In genomic region chr3:103386292-103387031, GRCm38 (mm10) we compare ENCODE assay signal across 9 mouse cellular contexts.
DNase-seq lines count a peak whose midpoint lies in the region; ATAC-seq and TF ChIP-seq lines count a peak whose summit lies in the region.
"Had no signal": no experiment of that assay in that cellular context is flagged by ENCODE, and none has a peak within 500 bp of the region (broad histone marks: within the 10 kb centered on the region; RNA-seq: fewer than 3 reads in every experiment).

No protein-coding gene starts in this region.

- no peak overlapping the region for H3K4me2 ChIP-seq in midbrain, postnatal 0 days (ENCODE audit: low read depth, low read length, poor library complexity, severe bottlenecking)
- H3K4me2 ChIP-seq in midbrain, embryonic 15.5 days: no peak overlapping the region
- no peak overlapping the region for H3K4me2 ChIP-seq in forebrain, embryonic 14.5 days (ENCODE audit: low read length)

- H3K9me3 ChIP-seq in midbrain, postnatal 0 days (ENCODE audit: low read length): no peaks in the 10 kb centered on the region
- no peaks in the 10 kb centered on the region for H3K9me3 ChIP-seq in midbrain, embryonic 15.5 days
- H3K9me3 ChIP-seq in forebrain, embryonic 14.5 days (replicated peaks; ENCODE audit: control insufficient read depth, low read length): no peaks in the 10 kb centered on the region

- no peaks in the 10 kb centered on the region for H3K4me1 ChIP-seq in midbrain, postnatal 0 days (ENCODE audit: insufficient read depth, low read length)
- H3K4me1 ChIP-seq in midbrain, embryonic 15.5 days: no peaks in the 10 kb centered on the region
- no peaks in the 10 kb centered on the region for H3K4me1 ChIP-seq in forebrain, embryonic 14.5 days (ENCODE audit: control insufficient read depth, insufficient read depth, low read length)

- DNase-seq in midbrain, postnatal 0 days (ENCODE audit: low spot score): no peak
- DNase-seq in ZHBTc4 (ENCODE audit: low read depth, low spot score): peak; percentile 95
- peak; percentile 37 to 61 for DNase-seq in lung, postnatal 4 days
- DNase-seq in adipocyte (ENCODE audit: low spot score): no peak
- DNase-seq in urinary bladder, postnatal 4 days (ENCODE audit: low spot score in 2 of 2): no peak
- DNase-seq in forebrain, embryonic 14.5 days (ENCODE audit: low spot score): no peak
- DNase-seq: heart, postnatal 14 days had no signal

- H3K27ac ChIP-seq in midbrain, postnatal 0 days (ENCODE audit: low read depth, low read length): no peak overlapping the region
- H3K27ac ChIP-seq in midbrain, embryonic 15.5 days: no peak overlapping the region
- no peak overlapping the region for H3K27ac ChIP-seq in forebrain, embryonic 14.5 days (ENCODE audit: low read depth, low read length)

- no peaks in the 10 kb centered on the region for H3K36me3 ChIP-seq in midbrain, postnatal 0 days (ENCODE audit: insufficient read depth, low read length)
- no peaks in the 10 kb centered on the region for H3K36me3 ChIP-seq in midbrain, embryonic 15.5 days (replicated peaks)
- no peaks in the 10 kb centered on the region for H3K36me3 ChIP-seq in forebrain, embryonic 14.5 days (ENCODE audit: control insufficient read depth, insufficient read depth, low read length)

- 94% methylated on average over 16 of the region's 16 CpGs for WGBS in midbrain, postnatal 0 days
- 93% methylated on average over 16 of the region's 16 CpGs for WGBS in midbrain, embryonic 15.5 days
- WGBS in forebrain, embryonic 14.5 days: 91% methylated on average over 16 of the region's 16 CpGs

- ATAC-seq in midbrain, postnatal 0 days (ENCODE audit: low FRiP score): no peak
- ATAC-seq in midbrain, embryonic 15.5 days (replicated peaks): no peak
- no peak for ATAC-seq in forebrain, embryonic 14.5 days

- no peak overlapping the region for H3K4me3 ChIP-seq in midbrain, postnatal 0 days (ENCODE audit: low read depth, low read length)
- H3K4me3 ChIP-seq in midbrain, embryonic 15.5 days: no peak overlapping the region
- no peak overlapping the region for H3K4me3 ChIP-seq in forebrain, embryonic 14.5 days (ENCODE audit: low read depth, low read length)
- H3K4me3 ChIP-seq: erythroblast, embryonic 14.5 days had no signal

- H3K27me3 ChIP-seq in midbrain, postnatal 0 days (ENCODE audit: insufficient read depth, low read length): no peaks in the 10 kb centered on the region
- H3K27me3 ChIP-seq in midbrain, embryonic 15.5 days (replicated peaks): no peaks in the 10 kb centered on the region
- H3K27me3 ChIP-seq in forebrain, embryonic 14.5 days (replicated peaks; ENCODE audit: control insufficient read depth, insufficient read depth, low read length): no peaks in the 10 kb centered on the region

- TF ChIP-seq CTCF in midbrain, postnatal 0 days (IDR thresholded peaks at IDR 0.05): peak; percentile 38; the same call in 1 of the 2 replicates

- H3K9ac ChIP-seq in midbrain, postnatal 0 days (replicated peaks; ENCODE audit: low read length, poor library complexity, severe bottlenecking): no peak overlapping the region
- no peak overlapping the region for H3K9ac ChIP-seq in midbrain, embryonic 15.5 days
- H3K9ac ChIP-seq in forebrain, embryonic 14.5 days (ENCODE audit: low read length): no peak overlapping the region

Comparison
In these comparisons a context has a peak if more than half of its experiments do, and no peak if none do; other contexts are left out.
1. DNase-seq: peak in ZHBTc4 (single experiment) and lung, postnatal 4 days (2 of 2); none in midbrain, postnatal 0 days (single experiment), adipocyte (single experiment), urinary bladder, postnatal 4 days (0 of 2) and forebrain, embryonic 14.5 days (single experiment).